Mouse (Mus musculus) A20 (cell line): ENCODE data around the gene Stim2.

ENCODE experiments used
- DNase-seq: peaks from one replicate; pipeline ENCODE4 v3.0.0-alpha.2; 2011; ENCODE audit warnings: low read depth, low spot score

The Stim2 gene

DNA sequence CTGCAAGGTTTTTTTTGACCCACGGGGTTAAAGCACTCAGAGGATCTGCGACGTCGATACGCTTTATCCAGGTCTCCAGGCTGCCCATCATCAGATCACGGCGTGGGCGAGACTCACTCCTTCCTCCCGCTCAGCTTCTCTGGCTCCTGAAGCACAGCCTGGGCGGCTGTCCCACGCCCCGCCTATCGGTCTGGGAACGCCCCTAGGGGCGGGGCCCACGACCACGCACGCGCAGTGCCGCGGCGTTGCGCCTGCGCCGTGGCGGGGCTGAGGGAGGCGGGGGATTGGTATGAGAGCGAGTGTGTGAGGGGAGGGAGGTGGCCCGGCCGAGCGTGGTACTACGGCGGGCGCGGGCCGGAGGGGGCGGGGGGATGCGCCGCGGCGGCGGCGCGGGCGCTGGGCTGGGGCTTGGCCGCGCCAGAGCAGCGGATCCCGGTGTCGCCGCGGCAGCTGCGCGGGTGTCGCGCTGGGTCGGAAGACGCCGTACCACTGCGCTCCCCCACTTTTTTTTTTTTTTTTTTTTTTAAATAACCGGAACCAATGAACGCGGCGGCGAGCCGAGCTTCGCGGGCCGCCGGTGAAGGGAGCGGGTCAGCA, at the start of gene Stim2:
Gene Stim2, plus strand, starts transcription at position 354 of the 597 bp plus-strand sequence.
- DNase-seq = peak; percentile 97

DNA sequence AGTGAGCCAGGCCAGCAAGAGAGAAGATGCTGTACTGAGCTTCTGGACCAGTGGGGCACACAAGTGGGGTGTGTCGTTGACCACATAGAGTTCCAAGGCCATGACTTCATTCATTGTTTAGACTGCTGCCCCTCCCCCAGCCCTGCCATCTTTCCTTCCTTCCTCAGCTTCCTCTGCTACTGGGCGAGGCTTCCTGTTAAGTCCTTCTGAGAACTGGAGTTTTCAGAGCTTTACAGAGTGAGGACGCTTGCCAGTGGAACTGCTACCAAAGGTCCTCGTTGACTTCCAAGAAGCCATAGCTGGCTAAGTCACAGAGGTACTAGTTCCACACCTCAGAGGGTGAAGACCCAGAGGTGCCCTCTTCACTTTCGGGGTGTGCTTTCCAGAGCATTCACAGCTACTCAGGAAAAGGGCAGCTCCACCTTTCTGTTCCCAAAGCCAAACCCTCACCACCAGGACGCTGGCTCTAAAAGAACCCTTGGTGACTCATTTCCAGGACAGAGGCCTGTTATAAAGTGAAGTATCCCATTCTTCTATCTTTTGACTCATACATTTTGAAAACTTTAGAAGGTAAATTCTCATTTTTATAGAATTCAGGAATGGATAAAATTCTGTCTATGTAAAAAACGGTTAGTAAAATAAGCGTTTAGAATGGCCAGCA, 49.6 kb upstream of the Stim2 start:
- DNase-seq = no peak

DNA sequence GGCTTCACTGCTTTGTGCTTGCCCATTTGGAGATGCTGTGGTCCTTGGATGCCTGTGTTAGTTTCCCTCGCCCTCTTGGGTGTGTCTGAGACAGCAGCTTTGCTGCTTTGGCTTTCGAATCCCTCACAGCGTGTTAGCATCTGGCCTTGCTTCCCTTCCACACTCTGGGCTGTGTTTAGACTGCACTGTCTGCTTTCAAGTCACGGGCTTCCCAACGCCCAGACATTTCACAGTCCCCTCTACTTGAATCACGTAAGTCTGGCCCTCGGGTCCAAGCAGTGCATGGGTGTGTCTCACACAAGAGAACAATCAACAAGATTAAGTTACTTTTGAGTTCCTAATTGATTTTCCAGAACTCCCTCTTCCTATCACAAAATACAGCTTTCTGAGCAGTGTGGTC, 48.1 kb upstream of the Stim2 start:
- DNase-seq = no peak

DNA sequence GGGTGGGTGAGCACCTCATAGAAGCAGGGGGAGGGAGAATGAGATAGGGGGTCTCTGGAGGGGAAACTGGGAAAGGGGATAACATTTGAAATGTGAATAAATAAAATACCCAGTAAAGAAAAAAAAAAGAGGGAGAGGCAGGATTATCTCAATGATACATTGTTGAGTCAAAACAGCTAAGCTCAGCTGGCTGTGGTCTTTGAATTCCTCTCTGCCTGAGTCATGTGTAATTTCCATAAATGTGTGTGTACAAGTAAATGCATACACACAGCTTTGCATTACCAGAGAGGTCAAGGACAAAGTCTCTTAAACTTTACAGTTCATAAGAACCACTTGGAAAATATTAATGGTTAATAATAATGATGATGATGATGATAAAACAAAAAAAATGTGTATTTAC, 45.1 kb upstream of the Stim2 start:
- no peak for DNase-seq

DNA sequence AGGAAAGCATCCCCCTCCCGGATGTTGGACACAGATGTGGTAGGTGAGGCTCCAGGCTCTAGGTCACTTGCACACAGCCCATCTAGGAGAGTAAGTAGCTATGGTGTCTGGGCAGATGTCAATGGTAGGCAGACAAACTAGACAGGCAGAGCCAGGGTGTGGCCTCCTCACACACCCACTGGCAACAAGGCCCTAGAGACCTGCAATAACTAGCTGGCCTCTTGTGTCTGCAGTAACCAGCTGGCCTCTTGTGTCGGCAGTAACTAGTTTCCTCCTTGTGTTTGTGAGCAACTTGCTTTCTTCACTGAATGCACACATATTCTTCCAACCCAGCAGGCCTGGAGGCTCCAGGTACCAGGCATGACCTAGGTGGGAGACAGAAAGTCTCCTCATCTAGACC, 44.5 kb upstream of the Stim2 start:
- DNase-seq = no peak

DNA sequence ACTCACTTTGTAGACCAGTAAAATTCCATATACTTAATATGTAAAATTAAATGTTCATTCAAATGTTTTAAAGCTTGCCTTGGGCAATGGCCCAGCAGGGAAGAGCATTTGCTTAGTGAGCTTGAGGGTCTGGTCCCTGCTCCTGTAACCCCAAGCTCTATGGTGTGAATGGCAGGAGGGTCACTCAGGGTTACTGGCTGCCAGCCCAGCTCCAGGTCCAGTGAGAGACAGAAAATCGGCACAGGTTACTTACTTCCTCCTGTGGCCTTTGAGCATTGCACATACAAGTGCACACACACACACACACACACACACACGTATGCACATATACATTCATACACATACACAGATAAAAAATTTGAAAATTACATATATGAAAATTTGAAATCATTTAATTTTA, 42.3 kb upstream of the Stim2 start:
- no peak for DNase-seq

DNA sequence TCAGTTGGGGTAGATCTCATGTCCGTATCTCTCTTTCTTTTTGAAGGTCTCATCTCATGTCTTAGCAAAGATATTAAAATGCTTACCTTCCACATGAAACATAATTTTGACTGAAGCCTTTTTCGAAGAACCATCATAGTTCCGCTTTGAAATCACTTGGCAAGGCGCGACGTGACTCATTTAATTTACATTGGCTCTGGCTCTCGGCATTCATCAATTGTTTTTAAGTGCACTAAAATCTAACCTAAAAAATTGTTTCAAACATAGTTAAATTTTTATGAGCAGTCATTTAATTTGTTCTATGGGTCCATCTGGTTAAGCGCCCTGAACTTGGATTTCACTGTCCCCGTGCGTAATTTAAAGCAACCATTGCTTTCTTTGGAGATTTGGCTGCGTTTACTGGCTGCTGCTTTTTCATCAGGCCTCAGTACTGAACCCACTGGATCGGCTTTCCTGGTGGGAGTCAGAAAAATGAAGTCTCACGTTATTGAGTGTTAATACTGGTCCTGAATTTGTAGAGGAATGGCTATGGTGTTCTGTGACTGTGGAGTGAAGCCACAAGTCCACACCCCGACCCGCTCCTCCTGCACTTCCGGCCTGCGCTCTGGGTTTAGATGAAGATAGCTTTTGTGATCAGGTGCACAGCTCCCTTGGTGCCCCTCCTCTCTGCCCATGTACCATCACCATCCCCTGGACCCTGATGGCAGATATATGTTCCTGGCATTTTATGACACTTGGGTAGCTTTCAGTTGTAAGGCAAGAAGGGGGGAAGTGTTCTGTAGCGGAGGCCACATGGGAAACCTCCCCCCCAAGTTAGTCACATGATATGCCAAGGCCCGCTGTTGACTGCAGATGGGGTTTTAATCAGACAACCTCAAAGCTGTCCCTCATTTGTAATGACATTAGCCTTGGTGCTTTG, 41.6 kb upstream of the Stim2 start:
- no peak for DNase-seq

DNA sequence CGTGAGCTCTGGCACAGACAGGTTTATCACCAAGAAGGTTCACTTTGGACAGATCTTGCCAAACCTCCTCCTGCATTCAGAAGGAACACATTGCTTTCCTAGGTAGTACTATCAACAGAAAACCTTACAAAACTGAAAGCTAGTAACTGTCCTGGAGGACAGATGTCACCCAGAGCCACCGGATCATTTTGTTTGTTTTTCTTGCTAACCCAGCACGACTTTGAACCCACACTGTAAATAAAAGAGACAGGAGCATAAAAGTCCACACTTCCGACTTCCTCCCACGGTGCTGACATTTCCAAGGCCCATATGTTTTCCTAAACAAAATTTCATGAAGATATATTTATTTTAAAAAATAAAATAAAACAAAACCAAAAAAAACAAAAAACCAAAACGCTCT, 41.0 kb upstream of the Stim2 start:
- DNase-seq = no peak

DNA sequence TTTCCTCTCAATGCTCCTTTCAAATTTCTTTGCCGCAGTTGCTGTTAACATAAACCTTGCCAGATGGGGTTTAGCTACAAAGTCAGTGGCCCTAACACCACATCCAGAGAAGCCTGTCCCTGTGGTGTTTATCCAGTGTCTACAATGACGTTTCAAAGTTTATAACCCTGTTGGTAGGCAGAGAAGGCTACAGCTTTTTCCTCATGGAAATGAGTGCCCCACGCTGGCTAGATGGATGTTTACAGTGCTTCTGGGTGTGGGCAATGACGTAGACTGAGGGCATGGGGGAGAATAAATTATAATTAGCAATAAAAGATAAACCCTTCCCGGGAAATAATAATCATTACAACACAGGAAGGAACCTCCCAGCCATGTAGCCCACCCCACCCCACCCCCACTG, 37.1 kb upstream of the Stim2 start:
- no peak for DNase-seq

DNA sequence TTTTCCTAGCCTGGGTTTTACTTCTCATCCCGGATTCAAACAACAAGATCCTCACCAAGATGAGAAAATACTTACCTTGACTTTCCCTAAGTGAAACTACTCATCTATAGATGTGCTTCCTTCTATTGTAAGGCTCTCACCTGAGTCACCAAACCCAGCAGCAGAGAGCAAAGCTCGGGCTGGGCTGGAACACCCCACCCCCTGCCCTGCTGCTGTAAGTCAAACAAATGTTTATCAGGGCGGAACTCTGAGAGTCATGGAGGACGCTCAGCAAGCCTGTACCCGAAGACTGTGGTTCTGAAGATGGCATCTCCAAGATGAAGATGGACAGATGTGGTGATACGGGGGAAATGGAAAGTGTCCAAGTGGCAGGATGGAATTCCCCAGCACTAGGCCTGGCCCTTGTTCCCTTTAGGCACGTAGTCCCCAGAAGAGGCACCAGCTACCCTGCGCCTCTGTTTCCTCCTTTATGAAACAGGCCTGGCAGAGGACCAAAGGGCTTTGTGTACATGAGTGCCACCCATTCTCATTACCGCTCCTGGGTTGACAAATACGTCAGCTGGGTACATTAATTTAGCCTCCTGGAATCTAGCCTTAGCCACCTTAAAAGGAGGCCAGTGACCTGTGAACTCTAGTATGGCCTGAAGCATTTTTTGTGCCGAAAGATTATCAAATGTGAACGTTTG, 36.3 kb upstream of the Stim2 start:
- no peak for DNase-seq

DNA sequence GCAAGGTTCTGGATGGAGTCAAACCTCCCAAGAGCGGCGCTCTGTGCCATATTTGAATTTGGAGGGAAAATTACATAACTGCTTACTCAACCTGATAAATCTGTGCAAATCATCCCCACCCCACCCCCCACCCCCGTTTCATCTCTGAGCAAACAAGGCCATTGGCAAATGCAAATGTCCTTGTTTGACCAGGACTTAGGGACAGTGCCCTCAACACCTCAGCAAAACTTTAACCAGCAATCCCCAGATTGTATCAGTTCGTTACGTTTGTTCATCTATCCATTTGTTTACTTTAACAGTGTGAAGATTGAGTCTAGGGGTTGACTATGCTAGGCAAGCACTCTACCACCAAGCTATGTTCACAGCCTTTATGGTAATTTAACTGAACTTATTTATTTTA, 32.6 kb upstream of the Stim2 start:
- no peak for DNase-seq

DNA sequence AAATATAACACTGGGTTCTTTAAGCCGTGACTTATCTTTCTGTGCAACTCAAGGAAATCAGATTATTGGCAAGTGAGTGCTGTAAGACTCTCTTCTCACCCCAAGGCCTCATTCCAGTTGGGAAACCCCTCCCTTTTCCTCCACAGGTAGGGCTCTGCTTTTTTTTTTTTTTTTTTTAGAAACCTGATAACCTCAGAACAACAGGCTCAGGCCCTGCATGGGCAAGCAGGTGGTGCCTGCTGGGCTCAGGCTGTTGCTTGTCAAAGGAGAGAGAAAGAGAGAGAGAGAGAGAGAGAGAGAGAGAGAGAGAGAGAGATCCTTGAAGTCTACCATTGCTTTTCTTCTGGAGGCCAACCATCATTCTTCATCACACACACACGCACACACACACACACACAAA, 30.7 kb upstream of the Stim2 start:
- DNase-seq = no peak

DNA sequence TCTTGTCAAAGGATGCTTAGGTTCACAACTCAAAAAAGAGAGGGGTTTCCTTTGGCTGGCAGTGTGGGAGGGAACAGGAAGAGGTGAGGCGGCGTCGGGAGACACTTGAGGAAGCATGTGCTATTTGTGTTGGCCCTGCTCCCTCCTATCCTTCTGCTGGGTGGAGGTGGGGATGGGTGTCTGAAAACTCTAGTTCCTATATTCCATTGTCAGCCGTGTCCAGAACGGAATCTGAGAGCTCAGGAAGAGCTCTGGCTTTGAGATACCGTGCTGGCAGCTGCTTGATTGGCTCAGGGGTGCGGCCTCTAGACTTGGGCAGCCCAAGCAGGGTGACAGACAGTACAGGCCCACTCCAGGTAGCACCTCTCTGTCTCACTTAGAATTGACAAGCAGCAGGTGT, 28.1 kb upstream of the Stim2 start:
- no peak for DNase-seq

DNA sequence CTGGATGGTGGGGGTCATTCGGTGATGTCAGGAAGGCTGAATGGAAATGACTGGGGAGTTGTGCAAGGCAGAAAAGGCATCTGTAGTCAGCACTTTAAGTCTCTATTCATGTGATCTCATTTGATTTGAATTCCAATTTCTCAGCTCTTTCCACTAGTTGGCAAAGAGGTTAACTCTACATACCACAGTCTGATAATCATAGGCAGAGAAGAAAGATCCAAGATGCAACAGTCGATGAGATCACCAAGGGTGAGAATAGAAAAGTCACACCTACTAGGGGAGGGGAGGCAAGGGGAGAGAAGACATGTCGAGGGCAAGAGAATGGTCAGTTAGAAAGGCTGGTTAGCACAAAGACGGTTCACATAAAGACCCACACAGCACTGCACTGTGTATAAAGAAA, 27.1 kb upstream of the Stim2 start:
- no peak for DNase-seq

DNA sequence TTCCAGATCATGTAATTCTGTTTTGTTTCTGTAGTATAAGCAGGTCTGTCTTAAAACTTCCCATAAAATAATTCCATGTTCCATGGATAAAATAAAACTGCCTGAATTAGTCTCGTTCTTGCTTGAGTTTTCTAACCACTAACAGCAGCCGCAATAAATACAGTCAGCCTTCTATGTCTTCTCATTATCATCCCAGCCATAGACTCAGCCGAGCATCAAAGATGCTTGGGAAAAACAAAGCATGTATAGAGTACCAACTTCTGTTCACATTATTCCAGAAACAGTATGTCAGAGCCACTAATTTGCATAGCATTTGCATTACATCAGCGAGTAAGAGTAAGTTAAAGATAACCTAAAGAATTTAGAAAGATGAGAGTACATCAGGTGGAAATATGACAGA, 25.4 kb upstream of the Stim2 start:
- DNase-seq = no peak

DNA sequence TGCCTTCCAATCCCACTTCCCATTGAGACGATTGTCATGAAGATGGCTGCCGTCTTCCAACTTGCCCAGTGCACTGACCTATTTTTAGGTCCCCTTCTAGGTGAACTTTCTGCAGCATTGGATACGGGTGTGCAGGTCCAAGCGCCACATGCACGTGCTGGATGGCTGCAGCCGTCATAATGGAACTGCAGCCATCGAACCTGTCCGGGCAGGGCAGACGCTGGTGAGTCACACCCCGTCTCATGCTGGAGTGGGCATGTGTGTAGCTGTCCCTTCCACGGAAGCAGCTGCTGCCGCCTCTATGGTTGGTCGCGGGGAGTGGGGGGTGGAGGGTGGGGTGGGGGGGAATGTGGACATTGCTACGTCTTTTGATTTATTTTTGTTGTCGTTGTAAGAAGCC, 21.8 kb upstream of the Stim2 start:
- no peak for DNase-seq

DNA sequence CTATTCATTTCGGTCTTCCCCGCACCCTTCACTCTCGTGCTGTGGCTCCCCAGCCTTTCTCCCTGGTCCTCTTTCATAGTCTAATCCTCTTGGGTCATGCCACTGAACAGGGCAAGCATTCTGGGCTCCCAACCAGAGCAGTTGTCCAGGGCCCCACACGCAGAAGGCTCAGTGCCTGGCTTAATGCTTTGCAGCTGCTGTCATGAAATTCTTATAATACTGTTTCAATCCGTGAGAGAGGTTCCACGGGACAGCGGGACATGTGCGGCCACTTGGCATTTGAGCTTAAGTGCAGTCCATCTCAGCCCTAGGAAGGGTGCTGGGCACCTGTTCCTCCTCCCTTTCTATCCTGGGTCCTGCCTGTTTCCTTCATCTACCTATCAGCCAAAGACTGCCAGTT, 21.2 kb upstream of the Stim2 start:
- DNase-seq = no peak

DNA sequence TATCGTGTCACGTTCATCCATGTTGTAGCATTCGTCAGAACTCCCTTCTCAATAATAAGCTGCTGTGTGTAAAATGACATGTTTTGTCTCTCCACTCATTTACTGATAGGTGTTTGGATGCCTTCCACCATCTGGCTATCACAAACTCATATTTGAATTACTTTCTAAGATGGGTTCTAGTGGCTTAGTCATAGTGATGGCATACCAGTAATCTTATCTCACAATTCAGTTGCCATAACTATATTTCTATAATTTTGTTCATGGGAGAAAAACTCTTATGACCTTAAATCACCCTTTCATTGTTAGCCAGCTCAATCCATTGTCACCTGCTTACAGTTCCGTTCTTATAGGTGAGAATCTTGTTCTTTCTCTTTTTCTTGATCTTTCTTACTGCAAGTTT, 14.9 kb upstream of the Stim2 start:
- no peak for DNase-seq

DNA sequence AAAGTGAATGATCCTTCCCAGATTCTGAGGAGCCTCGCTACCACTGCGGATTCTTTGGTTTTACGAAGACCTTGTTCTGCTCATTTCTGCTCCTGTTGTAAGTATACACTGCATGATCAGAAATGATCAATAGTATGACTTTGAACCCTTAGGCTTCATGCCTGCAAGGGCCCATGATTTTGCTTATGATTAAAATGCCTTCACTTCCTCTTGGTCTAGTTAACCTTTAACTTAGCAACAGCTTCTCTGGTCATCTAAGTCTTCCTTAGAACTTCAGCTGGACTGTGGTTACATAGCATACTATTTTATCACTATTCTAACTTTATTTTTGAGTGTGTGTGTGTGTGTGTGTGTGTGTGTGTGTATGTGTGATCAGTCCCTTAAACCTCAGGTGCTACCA, 12.7 kb upstream of the Stim2 start:
- DNase-seq = no peak

DNA sequence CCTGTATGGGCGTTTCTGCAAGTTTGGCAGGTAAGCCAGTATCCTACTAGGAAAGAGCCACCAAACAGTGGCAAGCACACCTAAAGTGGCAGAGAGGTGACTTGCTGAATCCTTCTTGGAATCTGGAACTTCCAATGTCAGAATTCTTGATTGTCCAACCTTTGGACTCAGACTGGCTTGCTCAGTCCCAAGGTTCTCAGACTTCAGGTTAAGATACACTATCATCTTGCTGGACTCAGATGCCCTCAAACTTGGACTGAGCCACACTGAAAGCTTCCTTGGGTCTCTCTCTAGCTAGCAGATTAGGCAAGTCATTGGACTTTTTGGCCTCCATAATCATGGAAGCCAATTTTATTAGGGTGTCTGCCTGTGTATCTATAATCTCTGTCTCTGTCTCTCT, 10.8 kb upstream of the Stim2 start:
- DNase-seq = no peak

DNA sequence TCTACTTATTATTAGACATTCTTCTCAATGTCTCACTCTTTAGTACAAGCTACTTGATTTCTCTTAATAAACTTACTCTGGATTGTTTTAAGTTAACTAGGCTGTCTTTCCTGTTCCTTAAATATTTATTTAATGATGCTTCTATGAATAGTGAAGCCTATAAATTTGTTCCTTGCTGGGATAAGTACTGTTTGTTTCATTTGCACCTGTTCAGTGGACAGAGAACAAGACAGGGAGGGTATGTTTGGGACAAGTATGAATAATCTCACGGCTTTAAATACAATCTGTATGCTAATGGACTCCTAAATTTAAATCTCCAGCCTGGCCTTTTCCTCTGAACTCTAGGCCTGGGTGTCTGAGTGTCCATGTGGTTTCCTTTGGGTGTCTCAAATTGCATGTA, 10.2 kb upstream of the Stim2 start:
- DNase-seq = no peak

DNA sequence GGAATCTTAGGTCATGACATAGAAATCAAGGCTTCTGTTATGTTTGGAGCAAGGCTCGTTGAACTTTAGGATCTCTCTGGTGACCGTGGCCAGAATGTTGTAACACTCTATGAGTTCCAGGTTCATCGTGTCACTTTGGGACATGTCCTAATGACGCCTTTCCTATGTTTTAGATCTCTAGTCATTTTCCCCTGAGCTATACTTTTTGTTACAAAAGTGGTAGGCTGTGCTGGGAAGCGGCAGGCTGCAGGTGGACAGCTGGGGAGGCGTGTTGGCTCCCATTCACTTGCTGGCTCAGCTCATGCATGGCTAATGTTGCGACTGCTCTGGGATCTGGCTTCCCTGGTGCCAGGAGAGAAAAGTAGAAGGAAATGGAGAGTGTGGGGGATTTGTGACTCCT, 5.7 kb upstream of the Stim2 start:
- no peak for DNase-seq
